Mouse (Mus musculus) embryo, embryonic 10 days (tissue): ENCODE measurements around the gene Fam222b.
"Not testable (repeated sequence)": the region's sequence is repeated elsewhere in the genome, so short reads cannot be mapped to it uniquely, and the experiment has no call there.

ENCODE experiments used
- DNase-seq: peaks from one replicate; pipeline ENCODE4 v3.0.0-alpha.2; 2015; ENCODE audit warnings: low spot score

The Fam222b gene

GRCm38 (mm10) chr11:78087756-78088281 lies 6.6 kb upstream of the Fam222b start:
- no peak for DNase-seq

DNA sequence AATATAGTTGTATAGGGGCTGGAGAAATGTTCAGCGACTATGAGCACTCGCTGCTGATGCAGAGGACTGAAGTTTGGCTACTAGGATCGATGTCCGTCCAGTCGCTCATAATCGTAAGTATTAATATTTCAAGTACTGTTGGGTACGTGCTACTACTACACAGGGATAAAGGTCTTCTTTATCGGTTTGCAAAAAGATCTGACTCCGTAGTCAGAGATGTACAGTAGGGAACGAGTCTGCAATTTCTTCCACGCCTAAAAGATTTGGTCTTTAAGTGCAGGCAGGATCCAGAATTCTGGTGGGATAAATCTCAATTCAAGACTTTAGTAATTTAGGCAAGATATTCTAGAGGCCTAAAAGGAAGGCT lies 340 bp upstream of the Fam222b start:
- no peak for DNase-seq

DNA sequence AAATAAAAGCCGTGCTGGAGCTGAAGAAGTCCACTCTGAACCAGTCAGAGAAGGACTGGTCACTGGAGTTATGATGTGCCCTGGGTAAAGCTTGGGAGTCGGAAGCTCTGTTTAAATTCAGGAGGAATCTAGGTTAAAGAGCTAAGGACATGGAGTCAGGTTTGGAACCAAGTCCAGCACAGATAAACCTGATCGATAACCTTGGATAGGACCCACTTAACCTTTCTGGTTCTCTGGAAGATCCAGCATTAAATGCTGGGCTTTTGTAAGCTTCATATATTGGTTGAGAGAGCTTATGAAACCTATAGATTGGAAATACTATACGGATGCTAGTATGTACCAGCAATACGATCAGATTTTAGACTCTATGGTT lies 670 bp downstream of the Fam222b start:
- DNase-seq, result no peak

DNA sequence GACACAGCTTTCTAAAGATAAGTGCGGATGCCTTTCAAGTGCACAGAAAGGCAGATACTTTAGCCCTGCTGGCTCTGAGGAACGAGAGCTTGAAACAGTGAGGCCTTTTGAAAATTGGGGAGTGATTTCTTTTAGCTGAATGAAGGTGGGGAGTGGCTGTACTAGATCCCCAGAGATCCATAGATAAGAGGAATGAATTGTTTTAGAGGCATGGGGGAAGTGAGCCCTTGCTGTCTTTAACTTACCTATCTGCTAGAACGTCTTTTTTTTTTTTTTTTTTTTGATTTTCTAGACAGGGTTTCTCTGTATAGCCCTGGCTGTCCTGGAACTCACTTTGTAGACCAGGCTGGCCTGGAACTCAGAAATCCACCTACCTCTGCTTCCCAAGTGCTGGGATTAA lies 2.6 kb downstream of the Fam222b start:
- no peak for DNase-seq

DNA sequence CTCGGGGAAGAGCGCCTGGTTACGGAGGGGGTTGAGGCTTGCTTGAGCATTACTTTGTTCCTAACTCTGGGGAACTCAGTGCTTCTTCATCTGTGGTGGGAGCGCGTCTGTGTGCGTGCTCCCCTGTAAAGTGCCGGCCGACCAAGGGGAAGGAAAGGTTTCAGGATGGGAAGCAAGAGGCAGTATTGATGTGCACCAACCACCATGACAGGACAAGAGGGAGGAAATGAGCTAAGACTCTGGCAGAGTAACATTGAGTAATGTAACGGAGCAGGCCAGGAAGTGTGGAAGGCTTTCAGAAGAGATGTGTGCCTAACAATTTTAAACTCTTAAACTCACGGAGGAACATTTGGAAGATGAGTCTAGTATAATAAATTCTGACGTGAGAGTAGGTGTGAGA lies 6.3 kb downstream of the Fam222b start:
- no peak for DNase-seq

DNA sequence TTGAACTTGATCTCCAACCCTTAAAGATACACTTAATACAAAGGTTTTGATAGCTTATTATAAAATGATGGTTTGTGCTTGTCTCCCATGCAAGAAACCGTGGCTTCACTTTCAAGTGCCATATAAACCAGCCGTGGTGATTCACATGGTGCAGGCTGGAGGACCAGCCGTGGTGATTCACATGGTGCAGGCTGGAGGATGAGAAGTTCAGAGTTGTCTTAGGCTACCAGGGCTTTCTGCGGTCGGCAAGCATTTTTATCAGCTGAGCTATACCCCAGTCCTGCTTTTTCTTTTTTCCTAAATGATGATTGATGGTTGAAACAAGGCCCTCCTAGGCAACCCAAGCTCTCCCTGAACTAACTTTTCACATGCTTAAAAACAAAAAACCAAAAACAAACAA lies 7.7 kb downstream of the Fam222b start:
- no peak for DNase-seq

DNA sequence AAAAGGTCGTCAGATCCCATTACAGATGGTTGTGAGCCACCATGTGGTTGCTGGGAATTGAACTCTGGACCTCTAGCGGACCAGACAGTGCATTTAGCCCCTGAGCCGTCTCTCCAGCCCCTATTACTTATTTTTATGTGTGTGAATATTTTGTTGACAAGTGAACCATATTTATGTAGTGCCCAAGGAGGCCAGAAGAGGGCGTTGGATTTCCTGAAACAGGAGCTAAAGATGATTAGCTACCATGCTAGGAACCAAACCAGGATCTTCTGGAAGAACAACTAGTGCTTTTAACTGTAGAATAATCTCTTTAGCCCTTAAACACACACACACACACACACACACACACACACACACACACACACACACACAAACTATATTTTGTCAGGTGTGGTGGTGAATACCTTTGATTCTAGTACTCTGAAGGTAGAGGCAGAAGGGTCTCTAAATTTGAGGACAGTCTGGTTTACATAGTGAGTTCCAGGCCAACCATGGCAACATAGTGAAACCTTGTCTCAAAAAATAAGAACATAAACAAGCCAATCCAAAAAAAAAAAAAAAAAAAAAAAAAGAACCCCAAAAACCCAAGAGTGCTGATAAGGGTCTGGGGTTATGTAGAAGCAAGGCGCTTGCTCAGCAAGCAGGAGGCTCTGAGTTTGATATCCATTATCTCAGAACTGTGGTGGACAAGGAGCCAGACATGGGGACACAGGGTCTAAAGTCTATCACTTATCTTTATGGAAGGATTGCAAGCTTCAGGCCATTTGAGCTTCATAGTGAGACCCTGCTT lies 8.7 kb downstream of the Fam222b start:
- no peak for DNase-seq

GRCm38 (mm10) chr11:78104501-78104900 lies 10.0 kb downstream of the Fam222b start:
- no peak for DNase-seq

DNA sequence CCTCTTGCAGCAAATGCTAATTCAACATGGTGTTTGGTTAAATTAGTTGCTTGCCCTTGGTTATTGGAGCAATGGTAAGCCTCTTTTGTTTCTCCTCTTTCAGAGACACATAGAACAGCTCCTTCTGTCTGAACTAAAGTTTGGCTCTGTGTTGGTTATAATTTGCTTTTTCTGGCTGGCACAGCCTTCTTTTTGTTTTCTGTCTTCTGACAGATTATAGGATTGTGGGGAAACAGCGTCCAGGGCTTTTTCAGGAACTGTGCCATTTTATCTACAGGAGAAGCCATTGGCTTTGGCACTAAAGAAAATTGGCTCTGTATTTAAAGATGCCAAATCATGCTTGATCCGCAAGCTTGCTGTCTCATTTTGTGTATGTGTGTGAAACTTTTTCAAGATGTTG lies 19.2 kb downstream of the Fam222b start:
- no peak for DNase-seq

DNA sequence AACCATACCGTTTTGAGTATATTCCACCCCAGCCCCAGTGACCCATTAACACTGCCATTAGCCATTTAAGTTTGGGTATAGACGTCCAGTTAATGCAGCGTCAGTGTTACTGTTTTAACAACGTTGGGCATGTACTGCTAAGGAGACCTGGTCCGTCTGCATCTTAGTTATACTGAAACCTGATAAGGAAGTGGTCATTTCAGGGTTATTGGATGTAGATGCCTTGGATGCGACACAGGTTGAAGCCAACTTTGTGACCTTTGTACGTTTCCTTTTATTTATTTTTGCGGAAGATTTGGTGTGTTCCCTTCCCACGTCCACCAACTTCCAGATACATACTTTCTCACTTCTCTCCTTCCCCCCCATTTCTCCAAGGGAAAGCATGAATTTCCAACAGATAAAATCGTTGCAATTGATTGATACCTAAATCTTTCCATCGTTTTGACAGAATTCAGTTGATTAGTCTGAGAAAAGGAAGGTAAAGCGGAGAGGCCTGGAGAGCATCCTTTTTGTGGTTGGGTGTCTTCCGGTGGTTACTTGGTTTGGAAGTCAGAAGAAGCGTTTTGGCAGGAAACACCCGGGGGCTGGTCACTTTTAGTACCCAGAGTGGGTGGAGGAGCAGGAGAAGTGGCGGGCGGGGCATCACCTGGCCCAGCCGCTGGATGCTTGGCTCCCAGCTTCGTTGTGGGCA lies 20.4 kb downstream of the Fam222b start:
- peak; percentile 25 for DNase-seq

- DNase-seq, result peak; percentile 94
These were observed 21.1 kb downstream of the Fam222b start for GRCm38 (mm10) chr11:78115367-78116145.

DNA sequence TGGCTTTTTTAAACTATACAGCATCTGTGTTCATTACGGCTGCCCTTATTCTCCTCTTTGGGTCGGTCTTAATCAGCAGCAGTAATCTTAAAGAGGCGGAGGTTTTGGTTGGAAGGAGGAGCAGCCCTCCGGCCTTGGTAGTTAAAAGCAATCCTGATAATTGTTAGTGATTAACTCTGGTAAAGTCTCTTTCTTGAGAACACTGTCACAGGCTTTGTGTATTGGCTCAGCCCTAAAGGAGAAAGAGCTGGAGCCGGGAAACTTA lies 21.6 kb downstream of the Fam222b start:
- DNase-seq, result no peak

DNA sequence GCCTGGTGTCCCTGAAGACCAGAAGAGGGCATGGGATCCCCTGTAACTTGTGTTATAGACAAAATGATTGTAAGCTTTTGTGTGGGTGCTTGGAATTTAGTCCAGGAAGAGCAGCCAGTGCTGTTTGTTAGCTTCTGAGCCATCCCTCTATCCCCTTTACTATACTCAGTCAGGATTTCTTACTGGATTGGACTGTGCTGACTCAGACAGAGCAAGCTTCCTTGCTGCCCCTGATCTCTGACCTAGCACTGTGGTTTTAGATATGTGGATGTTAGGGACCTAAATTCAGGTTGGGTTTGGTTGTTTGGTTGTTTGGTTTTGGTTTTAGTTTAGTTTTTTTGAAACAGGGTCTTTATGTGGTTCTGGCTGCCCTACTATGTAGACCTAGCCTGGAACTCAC lies 24.0 kb downstream of the Fam222b start:
- no peak for DNase-seq

DNA sequence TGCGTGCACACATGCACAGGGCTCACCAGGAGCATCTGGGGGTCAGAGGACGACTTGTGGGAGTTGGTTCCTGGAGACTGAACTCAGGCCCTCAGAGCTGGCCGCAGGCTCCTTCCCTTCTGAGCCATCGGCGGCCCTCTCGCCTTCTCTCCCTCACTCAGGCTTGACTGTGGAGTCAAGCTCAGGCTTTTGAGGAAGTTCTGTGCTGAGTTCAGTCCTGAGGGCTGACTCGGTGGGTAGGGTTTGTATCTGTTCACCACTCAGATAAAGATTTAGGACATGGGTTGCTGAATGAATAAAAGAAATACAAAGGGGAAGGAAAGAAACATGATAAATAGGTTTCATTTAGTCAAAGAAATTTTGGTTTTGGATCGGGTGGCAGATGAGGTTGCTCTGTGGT lies 25.4 kb downstream of the Fam222b start:
- DNase-seq, result no peak

GRCm38 (mm10) chr11:78121176-78121575 lies 26.7 kb downstream of the Fam222b start:
- no peak for DNase-seq

DNA sequence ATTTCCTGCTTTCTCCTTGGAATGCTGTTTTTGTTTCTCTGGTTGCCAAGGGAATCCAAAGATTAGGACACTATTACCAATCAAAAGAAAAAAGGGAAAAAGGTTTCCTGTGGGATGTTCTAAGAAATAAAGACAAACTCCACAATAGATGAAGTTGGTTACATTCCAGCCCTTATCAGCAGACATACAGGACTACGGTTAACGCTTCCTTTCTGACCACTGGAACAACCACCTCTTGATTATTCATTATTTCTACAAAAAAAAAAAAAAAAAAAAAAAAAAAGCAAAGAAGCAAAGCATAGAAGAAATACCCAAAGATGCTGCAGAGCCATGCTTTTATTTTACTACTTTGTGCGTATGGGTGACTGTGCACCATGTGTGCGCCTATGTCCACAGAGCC lies 28.4 kb downstream of the Fam222b start:
- DNase-seq, result no peak

DNA sequence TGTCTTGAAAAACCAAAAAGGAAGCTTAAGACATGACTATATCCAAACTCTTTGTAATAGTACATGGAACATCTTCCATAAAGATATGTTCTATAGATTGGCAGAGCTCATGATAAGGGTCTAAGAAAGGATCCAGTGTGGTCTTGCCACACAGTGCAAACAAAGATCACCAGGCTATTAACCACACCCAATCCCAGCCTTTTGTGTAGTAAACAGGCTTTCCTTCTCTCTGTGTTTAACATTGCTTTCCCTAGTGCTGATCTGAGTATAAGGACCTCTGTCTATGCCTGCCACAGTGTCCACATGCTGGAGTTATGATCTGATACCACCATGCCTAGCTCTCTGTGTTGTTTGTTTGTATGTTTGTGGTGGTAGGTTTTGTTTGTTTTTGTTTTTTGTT lies 29.3 kb downstream of the Fam222b start:
- no peak for DNase-seq

DNA sequence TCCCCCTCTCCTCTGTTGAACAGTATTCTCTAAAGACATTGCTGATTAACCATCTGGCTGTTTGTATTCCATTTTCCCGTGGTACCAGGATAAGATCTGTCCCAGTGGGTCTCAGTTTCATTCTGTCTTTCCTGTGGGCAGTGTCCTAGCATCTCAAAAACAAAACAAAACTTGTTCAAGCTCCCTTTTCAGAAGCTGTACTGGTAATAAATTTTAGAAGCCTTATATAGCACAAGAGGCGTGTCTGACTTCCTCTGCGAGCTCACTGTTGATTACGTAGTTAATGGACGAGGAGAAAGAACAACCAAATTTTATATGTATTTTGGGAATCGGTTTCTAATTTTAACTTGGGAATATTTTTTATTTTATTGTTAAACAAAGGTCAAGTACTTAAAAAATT lies 31.2 kb downstream of the Fam222b start:
- DNase-seq, result no peak

DNA sequence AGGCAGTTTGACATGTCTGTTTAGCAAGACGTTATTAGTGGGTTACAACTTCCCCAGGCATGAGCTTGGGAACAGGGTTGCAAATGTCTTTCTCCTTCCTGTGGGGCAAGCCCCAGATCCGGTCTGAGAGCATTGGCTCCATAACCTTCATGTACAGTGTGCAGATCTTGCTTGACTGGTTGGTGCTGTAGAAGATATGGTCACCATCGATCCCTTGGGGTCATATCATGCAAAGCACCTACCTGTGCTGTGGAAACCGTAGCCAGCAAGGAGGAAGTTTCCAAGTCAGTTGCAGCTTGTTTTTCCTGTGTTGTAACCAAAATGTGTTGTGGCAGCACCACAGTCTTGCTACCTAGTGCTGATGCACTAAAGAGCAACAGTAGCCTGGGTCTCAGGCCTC lies 32.3 kb downstream of the Fam222b start:
- DNase-seq, result no peak

DNA sequence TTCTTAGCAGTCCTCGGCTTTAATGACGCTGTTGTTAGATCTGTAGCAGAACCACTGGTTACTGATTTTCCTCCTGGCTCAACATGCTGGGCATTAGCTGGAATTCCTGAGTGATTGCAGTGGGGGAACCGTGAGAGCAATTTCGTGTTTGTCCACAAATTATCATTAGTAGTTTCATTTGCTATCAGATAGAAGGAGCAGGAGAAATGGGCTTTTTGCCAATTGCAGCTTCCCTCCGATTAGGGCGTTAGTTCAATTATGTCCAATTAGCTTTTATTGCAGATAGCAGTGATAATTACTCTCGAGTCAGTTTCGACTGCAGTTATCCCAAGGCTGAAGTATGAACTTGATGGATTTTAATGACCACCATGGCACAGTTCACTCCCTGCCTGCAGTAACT lies 35.0 kb downstream of the Fam222b start:
- DNase-seq, result no peak

GRCm38 (mm10) chr11:78133915-78134314 lies 39.5 kb downstream of the Fam222b start:
- no peak for DNase-seq

GRCm38 (mm10) chr11:78134344-78134743 lies 39.9 kb downstream of the Fam222b start:
- no peak for DNase-seq

DNA sequence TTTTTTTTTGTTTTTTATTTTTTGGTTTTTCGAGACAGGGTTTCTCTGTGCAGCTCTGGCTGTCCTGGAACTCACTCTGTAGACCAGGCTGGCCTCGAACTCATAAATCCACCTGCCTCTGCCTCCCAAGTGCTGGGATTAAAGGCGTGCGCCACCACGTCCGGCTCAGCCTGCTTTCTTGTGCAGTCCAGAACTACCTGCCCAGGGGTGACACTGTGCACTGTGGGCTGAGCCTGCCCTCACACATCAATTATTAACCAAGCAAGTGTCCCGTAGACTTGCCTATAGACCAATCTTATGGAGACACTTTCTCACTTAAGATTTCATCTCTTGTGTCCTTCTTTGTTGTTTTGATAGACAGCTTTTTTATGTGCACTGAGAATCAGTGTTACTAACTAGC lies 40.9 kb downstream of the Fam222b start:
- DNase-seq, result not testable (repeated sequence)
